23 mouse cellular contexts compared by ENCODE assay signal in the genomic region with DNA sequence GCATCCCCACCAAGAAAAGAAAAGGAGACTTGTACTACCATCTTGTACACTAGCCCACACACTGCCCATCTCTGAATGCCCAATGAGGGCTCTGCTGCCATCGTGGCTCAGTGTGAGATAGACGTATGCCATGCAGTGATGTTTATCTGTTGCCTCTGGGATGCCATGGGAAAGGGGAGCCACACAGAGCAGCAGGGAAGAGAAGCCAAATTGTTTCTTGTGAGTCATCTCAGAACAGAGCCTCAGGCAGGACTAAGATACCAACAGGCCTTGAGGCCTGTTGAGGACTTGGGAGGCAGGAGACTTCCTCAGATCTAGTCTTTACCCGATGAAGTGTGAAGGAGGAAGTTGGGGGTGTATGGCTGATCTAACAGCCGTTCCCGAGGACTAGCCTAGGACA.
DNase-seq lines count a peak whose midpoint lies in the region; ATAC-seq and TF ChIP-seq lines count a peak whose summit lies in the region.
"Had no signal": no experiment of that assay in that cellular context is flagged by ENCODE, and none has a peak within 500 bp of the region (broad histone marks: within the 10 kb centered on the region; RNA-seq: fewer than 3 reads in every experiment).

No protein-coding gene starts in this region.

- peak overlapping the region; percentile 42; the same call in 1 of the 2 replicates for H3K27ac ChIP-seq in embryonic fibroblast, embryonic 13.5 days (ENCODE audit: insufficient read depth, low read length)
- H3K27ac ChIP-seq: embryonic facial prominence, embryonic 10.5 days; embryonic facial prominence, embryonic 13.5 days; forebrain, embryonic 10.5 days; forebrain, embryonic 13.5 days; gastrocnemius, adult 2 months; hindbrain, embryonic 12.5 days; hindbrain, embryonic 15.5 days had no signal

- DNase-seq in 3T3-L1 (ENCODE audit: low read depth, low spot score) (peak; percentile 86), MEL-GATA-1-ER (ENCODE audit: extremely low read depth, low read depth) (peak; percentile 13), NIH3T3 (ENCODE audit: low read depth) (peak; percentile 77)
- DNase-seq in thymus, adult 18-20 months, result no peak
- DNase-seq in spleen, postnatal 14 days (ENCODE audit: low spot score in 2 of 2), result no peak
- DNase-seq: adrenal gland, adult 8-10 months; adrenal gland, postnatal 25 days; cerebellum, adult 11-12 months; cerebellum, adult 8-10 months; cerebellum, postnatal 36 days; embryo, embryonic 11 days; gastrocnemius, adult 2 months; gastrocnemius, postnatal 14 days had no signal

- no peak for TF ChIP-seq POLR2A in embryonic fibroblast, embryonic 13.5 days (IDR thresholded peaks at IDR 0.05; ENCODE audit: low read depth, low read length)

- peaks cover 10% of the 10 kb centered on the region for H3K4me1 ChIP-seq in embryonic fibroblast, embryonic 13.5 days (ENCODE audit: control insufficient read depth, insufficient read depth, low read length)
- H3K4me1 ChIP-seq: embryonic facial prominence, embryonic 13.5 days; forebrain, embryonic 10.5 days had no signal

- TF ChIP-seq CTCF in embryonic fibroblast, embryonic 13.5 days (IDR thresholded peaks at IDR 0.05; ENCODE audit: borderline replicate concordance, insufficient read depth, low read length), result no peak

- ATAC-seq in frontal cortex, adult (ENCODE audit: low TSS enrichment), result no peak
- ATAC-seq: CD4-positive, CD25-positive, alpha-beta regulatory T cell, adult 4 months; forebrain, embryonic 13.5 days; forebrain, embryonic 16.5 days had no signal

- no peak overlapping the region for H3K4me3 ChIP-seq in embryonic fibroblast, embryonic 13.5 days (ENCODE audit: insufficient read depth, low read length)
- H3K4me3 ChIP-seq: embryonic facial prominence, embryonic 10.5 days; embryonic facial prominence, embryonic 13.5 days; forebrain, embryonic 10.5 days; forebrain, embryonic 13.5 days; gastrocnemius, adult 2 months; hindbrain, embryonic 12.5 days; hindbrain, embryonic 15.5 days had no signal

Comparison
In these comparisons a context has a peak if more than half of its experiments do, and no peak if none do; other contexts are left out.
1. DNase-seq: peak in 3T3-L1 (single experiment), MEL-GATA-1-ER (single experiment) and NIH3T3 (single experiment); none in thymus, adult 18-20 months (0 of 2) and spleen, postnatal 14 days (0 of 2).